Mouse (Mus musculus): ENCODE data around the gene Acot1.

The Acot1 gene

GRCm38 (mm10) chr12:84063833-84064232, 54.5 kb downstream of the Acot1 start:
- no peak for DNase-seq (ENCODE audit: low spot score)

- DNase-seq (ENCODE audit: low spot score): no peak
Observed at GRCm38 (mm10) chr12:84064621-84065020, 55.3 kb downstream of the Acot1 start.

GRCm38 (mm10) chr12:84067752-84068151, 58.5 kb downstream of the Acot1 start:
- no peak for DNase-seq (ENCODE audit: low spot score)

All from c-Kit-positive CD71-positive TER-119-positive erythroid progenitor cells, embryonic 14.5 days (primary cell).